Mouse (Mus musculus) forebrain, embryonic 16.5 days (tissue): ENCODE results near the gene Acsf3. TPM values are rescaled to one million over a fixed set of nuclear protein-coding genes. Genes with fewer than 3 reads are reported as not detected.

Experiments used
- ATAC-seq: fragments of 200-750 bp; cut with Nextera tagmentation; 2 replicates; pipeline ENCODE4 v1.8.0; 2017; ENCODE audit warnings: mild to moderate bottlenecking, moderate library complexity
- H3K27ac ChIP-seq: fragments of 300-500 bp; sonication (generic); 2 replicates; pipeline ENCODE4 v1.5.1; 2014; ENCODE audit warnings: low read length, control low read depth
- H3K27me3 ChIP-seq: fragments of 300-500 bp; sonication (generic); replicated peaks from 2 replicates; pipeline ENCODE4 v1.6.1; 2014; ENCODE audit warnings: low read length; ENCODE audit not compliant: control insufficient read depth, insufficient read depth
- H3K36me3 ChIP-seq: fragments of 300-500 bp; sonication (generic); 2 replicates; pipeline ENCODE4 v1.6.1; 2014; ENCODE audit not compliant: control insufficient read depth, insufficient read depth
- H3K4me1 ChIP-seq: fragments of 300-500 bp; sonication (generic); replicated peaks from 2 replicates; pipeline ENCODE4 v1.6.1; 2014; ENCODE audit warnings: low read length; ENCODE audit not compliant: control insufficient read depth, insufficient read depth
- H3K4me2 ChIP-seq: fragments of 300-500 bp; sonication (generic); 2 replicates; pipeline ENCODE4 v1.6.1; 2014; ENCODE audit warnings: mild to moderate bottlenecking, low read length, control low read depth
- H3K4me3 ChIP-seq: fragments of 300-500 bp; sonication (generic); replicated peaks from 2 replicates; pipeline ENCODE4 v1.5.1; 2014; ENCODE audit warnings: mild to moderate bottlenecking, low read length, control low read depth
- H3K9ac ChIP-seq: fragments of 300-500 bp; sonication (generic); replicated peaks from 2 replicates; pipeline ENCODE4 v1.6.1; 2014; ENCODE audit warnings: low read depth, low read length, control low read depth
- H3K9me3 ChIP-seq: fragments of 300-500 bp; sonication (generic); 2 replicates; pipeline ENCODE4 v1.6.1; 2016; ENCODE audit warnings: low read length; ENCODE audit not compliant: control insufficient read depth
- WGBS: fragments of 180-500 bp; shearing (Covaris S2); extraction: QIAGEN DNeasy Blood & Tissue Kit; methylation state at CpG from one replicate; pipeline ENCODE4 v1.1.7; 2014; 5-methylcytosine and 5-hydroxymethylcytosine counted together
- polyA plus RNA-seq: library from polyadenylated mRNA; unstranded; fragments of >200 nt; fragmentation: Nextera tagmentation; extraction: Ambion mirVana; gene quantifications from 2 replicates; pipeline ENCODE4 v1.2.1, GENCODE M21; 2015

The Acsf3 gene
- polyA plus RNA-seq, 1 experiment from 2014 or later, result 15.9 TPM

- no peak for ATAC-seq
- WGBS, result 88% methylated on average over 12 of the region's 12 CpGs
- no peaks in the 10 kb centered on the region for H3K36me3 ChIP-seq
Observed at GRCm38 (mm10) chr8:122836199-122836598, 60.9 kb downstream of the Acsf3 start.

GRCm38 (mm10) chr8:122836696-122837095 lies 61.4 kb downstream of the Acsf3 start:
- WGBS, result 96% methylated on average over 13 of the region's 13 CpGs
- Histone ChIP-seq H3K27me3 (no peaks in the 10 kb centered on the region), H3K27ac (no peak overlapping the region), H3K4me3 (no peak overlapping the region), H3K4me2 (no peak overlapping the region), H3K4me1 (no peaks in the 10 kb centered on the region), H3K9ac (no peak overlapping the region), H3K9me3 (no peaks in the 10 kb centered on the region), H3K36me3 (no peaks in the 10 kb centered on the region)
- no peak for ATAC-seq

More at GRCm38 (mm10) chr8:122836199-122836598, 60.9 kb downstream of the Acsf3 start:
- H3K27ac ChIP-seq, result no peak overlapping the region
- H3K4me3 ChIP-seq, result no peak overlapping the region
- no peaks in the 10 kb centered on the region for H3K9me3 ChIP-seq
- no peaks in the 10 kb centered on the region for H3K27me3 ChIP-seq
- H3K4me2 ChIP-seq, result no peak overlapping the region
- no peaks in the 10 kb centered on the region for H3K4me1 ChIP-seq
- H3K9ac ChIP-seq, result no peak overlapping the region

DNA sequence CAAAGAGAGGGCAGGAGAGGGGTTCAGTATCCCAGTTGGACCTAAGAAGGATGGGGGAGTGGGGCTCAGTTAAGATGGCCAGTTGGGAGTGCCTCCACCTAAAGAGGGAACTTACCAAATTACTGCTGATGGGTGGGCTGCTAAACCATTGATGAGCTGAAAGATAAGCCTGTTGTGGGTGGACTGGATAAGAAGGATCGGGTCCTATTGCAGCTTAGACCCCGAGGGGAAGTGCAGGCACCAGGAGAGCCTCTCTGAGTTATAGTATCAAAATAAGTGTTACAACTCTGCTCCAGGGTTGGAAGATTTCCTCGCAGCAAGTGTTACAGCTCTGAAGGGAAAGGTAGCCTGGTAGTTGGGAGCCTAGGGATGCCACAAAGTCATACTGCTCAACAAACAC lies 68.9 kb downstream of the Acsf3 start:
- no peak overlapping the region for H3K27ac ChIP-seq
- no peaks in the 10 kb centered on the region; the same call in 1 of the 2 replicates for H3K27me3 ChIP-seq
- WGBS, result 76% methylated on average over 3 of the region's 3 CpGs
- peaks cover 4% of the 10 kb centered on the region for H3K4me1 ChIP-seq
- no peak overlapping the region for H3K9ac ChIP-seq
- no peaks in the 10 kb centered on the region for H3K9me3 ChIP-seq
- ATAC-seq, result no peak
- H3K4me2 ChIP-seq, result no peak overlapping the region
- no peaks in the 10 kb centered on the region for H3K36me3 ChIP-seq
- H3K4me3 ChIP-seq, result no peak overlapping the region

- H3K27me3 ChIP-seq, result no peaks in the 10 kb centered on the region; the same call in 1 of the 2 replicates
- WGBS, result 77% methylated on average over 4 of the region's 4 CpGs
- no peak overlapping the region for H3K4me2 ChIP-seq
- no peak for ATAC-seq
- H3K4me1 ChIP-seq, result peaks cover 4% of the 10 kb centered on the region
- H3K9ac ChIP-seq, result no peak overlapping the region
- no peak overlapping the region for H3K27ac ChIP-seq
- H3K9me3 ChIP-seq, result no peaks in the 10 kb centered on the region
- no peaks in the 10 kb centered on the region for H3K36me3 ChIP-seq
- no peak overlapping the region for H3K4me3 ChIP-seq
Observed at GRCm38 (mm10) chr8:122845662-122846061, 70.4 kb downstream of the Acsf3 start.

GRCm38 (mm10) chr8:122847829-122848561 lies 72.7 kb downstream of the Acsf3 start, which contains the start of gene Cdh15:
Gene Cdh15 (plus strand): TSS chr8:122847966.
- Histone ChIP-seq H3K9ac (no peak within 1 kb of the TSS), H3K27me3 (no peaks in the 10 kb centered on the region; the same call in 1 of the 2 replicates), H3K36me3 (no peaks in the 10 kb centered on the region), H3K4me1 (peaks cover 4% of the 10 kb centered on the region), H3K4me3 (no peak within 1 kb of the TSS), H3K27ac (no peak within 1 kb of the TSS), H3K4me2 (peak within 1 kb of the TSS; percentile 20), H3K9me3 (no peaks in the 10 kb centered on the region)
- peak; percentile 93 for ATAC-seq
- 9% methylated on average over 18 of the region's 18 CpGs for WGBS

- H3K36me3 ChIP-seq, result no peaks in the 10 kb centered on the region
- no peak overlapping the region for H3K4me2 ChIP-seq
- no peaks in the 10 kb centered on the region; the same call in 1 of the 2 replicates for H3K27me3 ChIP-seq
- WGBS, result 54% methylated on average over 8 of the region's 11 CpGs
- peaks cover 11% of the 10 kb centered on the region for H3K4me1 ChIP-seq
- H3K9me3 ChIP-seq, result no peaks in the 10 kb centered on the region
- no peak overlapping the region for H3K27ac ChIP-seq
- no peak for ATAC-seq
- H3K4me3 ChIP-seq, result no peak overlapping the region
- no peak overlapping the region for H3K9ac ChIP-seq
Observed at GRCm38 (mm10) chr8:122849152-122849910, 74.0 kb downstream of the Acsf3 start.

- Histone ChIP-seq H3K27me3 (no peaks in the 10 kb centered on the region; the same call in 1 of the 2 replicates), H3K4me1 (peaks cover 11% of the 10 kb centered on the region), H3K36me3 (no peaks in the 10 kb centered on the region), H3K9me3 (no peaks in the 10 kb centered on the region), H3K9ac (no peak overlapping the region), H3K4me3 (no peak overlapping the region), H3K4me2 (no peak overlapping the region), H3K27ac (no peak overlapping the region)
- ATAC-seq, result no peak
- 61% methylated on average over 3 of the region's 3 CpGs for WGBS
Observed at GRCm38 (mm10) chr8:122850641-122851240, 75.5 kb downstream of the Acsf3 start.

GRCm38 (mm10) chr8:122851692-122852545 lies 76.6 kb downstream of the Acsf3 start:
- H3K27ac ChIP-seq, result no peak overlapping the region
- H3K4me1 ChIP-seq, result peaks cover 11% of the 10 kb centered on the region
- H3K27me3 ChIP-seq, result no peaks in the 10 kb centered on the region; the same call in 1 of the 2 replicates
- H3K9ac ChIP-seq, result no peak overlapping the region
- H3K4me3 ChIP-seq, result no peak overlapping the region
- no peaks in the 10 kb centered on the region for H3K36me3 ChIP-seq
- 74% methylated on average over 12 of the region's 12 CpGs for WGBS
- H3K4me2 ChIP-seq, result no peak overlapping the region
- ATAC-seq, result no peak
- H3K9me3 ChIP-seq, result no peaks in the 10 kb centered on the region
